Mouse (Mus musculus): ENCODE results near the gene Hoxc9.

Hoxc9 gene

GRCm38 (mm10) chr15:103028916-103029512 lies 52.8 kb downstream of the Hoxc9 start:
- no peak for DNase-seq

GRCm38 (mm10) chr15:103030142-103030541 lies 53.9 kb downstream of the Hoxc9 start:
- no peak for DNase-seq

DNA sequence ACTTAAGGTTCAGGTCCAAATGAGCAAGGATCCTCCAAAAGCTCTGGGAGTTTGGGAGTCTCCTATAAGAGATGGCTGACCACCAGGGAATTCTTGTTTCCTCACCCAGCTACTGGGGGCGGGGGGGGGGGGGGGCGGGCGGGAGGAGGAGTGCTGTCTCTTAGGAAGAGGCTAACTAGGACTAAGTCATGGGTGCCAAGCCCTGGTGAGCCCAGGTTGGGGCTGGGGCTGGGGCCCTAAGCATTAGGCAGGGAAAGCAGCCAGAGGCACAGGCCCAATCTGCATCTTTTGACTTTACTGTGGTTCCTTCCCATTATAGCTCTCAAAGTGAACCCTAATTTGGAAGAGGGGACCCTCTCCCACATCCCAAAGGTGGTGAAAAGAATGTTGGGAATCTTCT lies 55.9 kb downstream of the Hoxc9 start:
- DNase-seq = no peak

DNA sequence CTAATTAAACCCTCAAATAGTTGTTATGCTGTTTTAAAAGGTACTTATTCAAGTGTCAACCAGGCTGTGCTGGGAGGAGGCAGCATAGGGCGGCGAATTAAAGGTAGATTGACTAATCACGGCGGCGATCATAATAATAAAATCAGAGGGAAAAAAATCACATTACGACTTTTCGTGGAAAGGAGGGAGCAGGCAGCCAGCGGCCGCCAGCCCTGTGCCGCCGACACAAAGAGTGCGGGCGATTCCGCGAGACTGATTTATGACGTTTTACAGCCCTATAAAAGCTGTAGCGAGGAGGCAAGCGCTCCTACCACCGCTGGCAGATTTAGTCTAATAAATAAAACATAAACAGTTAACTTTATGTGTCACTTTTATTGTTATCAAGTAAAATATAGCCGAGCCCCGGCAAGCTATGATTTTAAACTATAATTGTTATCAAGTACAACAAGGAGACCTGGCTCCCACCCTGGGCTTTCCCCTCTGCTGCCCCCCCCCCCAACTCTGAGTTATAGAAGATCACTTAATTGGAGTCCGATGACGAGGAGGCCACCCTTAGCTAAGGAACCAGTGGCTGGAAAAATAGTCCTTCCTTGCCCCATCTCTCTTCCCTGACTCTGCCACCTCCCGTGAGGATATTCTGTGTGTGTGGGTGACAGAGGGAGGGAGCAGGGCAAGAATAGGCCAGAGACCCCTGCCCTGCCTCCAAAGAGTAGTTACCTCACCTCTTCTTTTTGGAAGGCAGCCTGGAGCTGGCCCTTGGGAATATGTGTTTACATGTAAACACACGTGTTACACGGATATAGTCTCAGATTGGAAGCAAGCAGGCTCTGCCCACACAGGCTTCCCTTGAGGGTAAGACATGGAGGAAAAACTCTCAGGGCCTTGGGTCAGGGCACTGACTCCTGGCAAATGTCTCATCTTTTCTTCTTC lies 56.7 kb downstream of the Hoxc9 start:
- no peak for DNase-seq

GRCm38 (mm10) chr15:103034043-103034806 lies 58.0 kb downstream of the Hoxc9 start:
- DNase-seq = no peak

All from cerebellum, postnatal 10 days (tissue).